Mouse (Mus musculus): Measurements from ENCODE around the gene Gm10337.

DNA sequence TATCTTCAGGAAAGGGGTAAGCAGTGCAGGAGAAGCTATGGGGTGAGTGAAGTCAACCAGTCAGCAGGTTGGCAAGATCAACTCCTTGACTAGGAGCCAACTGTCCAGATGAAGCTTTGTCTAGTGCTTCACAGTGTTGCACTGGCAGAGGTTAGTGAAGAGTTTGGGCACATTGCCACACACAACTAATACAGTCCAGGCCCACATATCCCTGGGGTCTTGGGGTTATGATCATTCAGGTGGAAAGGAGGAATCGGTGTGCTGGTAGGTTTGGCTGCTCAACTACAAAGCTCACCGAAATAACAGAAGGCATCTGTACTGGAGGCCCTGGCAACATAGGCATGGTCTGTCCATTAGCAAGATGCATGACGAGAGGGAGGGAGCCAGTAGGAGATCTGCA is 44.0 kb downstream of the Gm10337 start:
- no peak for TF ChIP-seq USF1 (IDR thresholded peaks at IDR 0.05; ENCODE audit: low read depth, low read length)
- TF ChIP-seq CTCF (conservative IDR thresholded peaks at IDR 0.05 in 1 of 2, IDR thresholded peaks at IDR 0.05 in 1 of 2; ENCODE audit: low read depth in 2 of 2, low read length in 2 of 2) = no peak
- no peak for TF ChIP-seq POLR2A (IDR thresholded peaks at IDR 0.05; ENCODE audit: low read depth, low read length)
- TF ChIP-seq ZNF384 (IDR thresholded peaks at IDR 0.05; ENCODE audit: low read depth, low read length) = no peak
- TF ChIP-seq NELFE (IDR thresholded peaks at IDR 0.05; ENCODE audit: low read depth, low read length) = no peak
- TF ChIP-seq MXI1 (IDR thresholded peaks at IDR 0.05; ENCODE audit: low read depth, low read length) = no peak
- TF ChIP-seq ZKSCAN1 (IDR thresholded peaks at IDR 0.05; ENCODE audit: borderline replicate concordance, low read depth, low read length) = no peak
- TF ChIP-seq ZC3H11A (IDR thresholded peaks at IDR 0.05; ENCODE audit: low read depth, low read length) = no peak
- TF ChIP-seq MYC (IDR thresholded peaks at IDR 0.05; ENCODE audit: low read depth, low read length) = no peak
- TF ChIP-seq NRF1 (IDR thresholded peaks at IDR 0.05; ENCODE audit: low read depth, low read length) = no peak

Data from CH12.LX (cell line).